Mouse (Mus musculus): ENCODE measurements around the gene Zdhhc16.

GRCm38 (mm10) chr19:41902848-41903593 lies 30.3 kb upstream of the Zdhhc16 start:
- no peak for TF ChIP-seq CTCF (IDR thresholded peaks at IDR 0.05; ENCODE audit: low read depth, low read length)
- TF ChIP-seq POLR2A (IDR thresholded peaks at IDR 0.05; ENCODE audit: borderline replicate concordance, low read depth, low read length), result no peak

Data from bone marrow macrophage, adult 2 months (primary cell).